Mouse (Mus musculus): Measurements from ENCODE around the gene Lima1. TPM values are rescaled to one million over a fixed set of nuclear protein-coding genes. Genes with fewer than 3 reads are reported as not detected.

Lima1 gene
- total RNA-seq, 1 experiment: 69.9 TPM

- Histone ChIP-seq H3K36me3 (ENCODE audit: control insufficient read depth, insufficient read depth, low read length, poor library complexity, severe bottlenecking) (peaks cover 12% of the 10 kb centered on the region; the same call in 1 of the 2 replicates), H3K4me3 (ENCODE audit: insufficient read depth in 1 of 2, low read depth in 1 of 2, low read length in 2 of 2, poor library complexity in 1 of 2, severe bottlenecking in 1 of 2) (no peak overlapping the region), H3K4me1 (ENCODE audit: control insufficient read depth in 2 of 2, insufficient read depth in 2 of 2, low read length in 2 of 2, poor library complexity in 1 of 2) (peaks cover 0 to 7% of the 10 kb centered on the region in 2 experiments; a peak in 2 of 4 replicates), H3K9ac (ENCODE audit: insufficient read depth, low read depth, low read length, poor library complexity, severe bottlenecking) (no peak overlapping the region), H3K9me3 (ENCODE audit: control insufficient read depth, insufficient read depth, low read depth, low read length) (no peaks in the 10 kb centered on the region), H3K27ac (ENCODE audit: insufficient read depth, low read depth, low read length, poor library complexity, severe bottlenecking) (no peak overlapping the region)
- in situ Hi-C loops (cut with MboI; ENCODE audit: low sequenced_read_pairs in 2 of 2, unreplicated experiment in 2 of 2): no loop called here
- DNase-seq (ENCODE audit: low read depth, low spot score): no peak
- TF ChIP-seq ZNF384 (IDR thresholded peaks at IDR 0.05; ENCODE audit: low read depth, low read length) (no peak), MAFK (IDR thresholded peaks at IDR 0.05; ENCODE audit: insufficient read depth, low read depth, low read length) (no peak), CHD2 (IDR thresholded peaks at IDR 0.05; ENCODE audit: low read depth, low read length) (no peak), HCFC1 (IDR thresholded peaks at IDR 0.05; ENCODE audit: borderline replicate concordance, insufficient read depth, low read length) (no peak), ZC3H11A (IDR thresholded peaks at IDR 0.05; ENCODE audit: borderline replicate concordance, low read depth, low read length) (no peak)
Observed at GRCm38 (mm10) chr15:99861955-99862354, 13.3 kb downstream of the Lima1 start.

- H3K36me3 ChIP-seq (ENCODE audit: control insufficient read depth, insufficient read depth, low read length, poor library complexity, severe bottlenecking): peaks cover 11% of the 10 kb centered on the region; the same call in 1 of the 2 replicates
- no peak for DNase-seq (ENCODE audit: low read depth, low spot score)
- no peaks in the 10 kb centered on the region for H3K9me3 ChIP-seq (ENCODE audit: control insufficient read depth, insufficient read depth, low read depth, low read length)
- H3K27ac ChIP-seq (ENCODE audit: insufficient read depth, low read depth, low read length, poor library complexity, severe bottlenecking): no peak overlapping the region
- TF ChIP-seq MAFK (IDR thresholded peaks at IDR 0.05; ENCODE audit: insufficient read depth, low read depth, low read length) (no peak), CHD2 (IDR thresholded peaks at IDR 0.05; ENCODE audit: low read depth, low read length) (no peak), ZC3H11A (IDR thresholded peaks at IDR 0.05; ENCODE audit: borderline replicate concordance, low read depth, low read length) (no peak), ZNF384 (IDR thresholded peaks at IDR 0.05; ENCODE audit: low read depth, low read length) (no peak), HCFC1 (IDR thresholded peaks at IDR 0.05; ENCODE audit: borderline replicate concordance, insufficient read depth, low read length) (no peak)
- no peak overlapping the region for H3K9ac ChIP-seq (ENCODE audit: insufficient read depth, low read depth, low read length, poor library complexity, severe bottlenecking)
- in situ Hi-C loops (cut with MboI; ENCODE audit: low sequenced_read_pairs in 2 of 2, unreplicated experiment in 2 of 2): no loop called here
- H3K4me1 ChIP-seq (ENCODE audit: control insufficient read depth in 2 of 2, insufficient read depth in 2 of 2, low read length in 2 of 2, poor library complexity in 1 of 2): peaks cover 0 to 6% of the 10 kb centered on the region in 2 experiments; a peak in 2 of 4 replicates
- H3K4me3 ChIP-seq (ENCODE audit: insufficient read depth in 1 of 2, low read depth in 1 of 2, low read length in 2 of 2, poor library complexity in 1 of 2, severe bottlenecking in 1 of 2): no peak overlapping the region
Observed at GRCm38 (mm10) chr15:99861536-99861935, 13.7 kb downstream of the Lima1 start.

GRCm38 (mm10) chr15:99859644-99860392 is 15.4 kb downstream of the Lima1 start:
- in situ Hi-C loops (cut with MboI; ENCODE audit: low sequenced_read_pairs in 2 of 2, unreplicated experiment in 2 of 2): no loop called here
- no peak for TF ChIP-seq ZC3H11A (IDR thresholded peaks at IDR 0.05; ENCODE audit: borderline replicate concordance, low read depth, low read length)
- no peak for TF ChIP-seq HCFC1 (IDR thresholded peaks at IDR 0.05; ENCODE audit: borderline replicate concordance, insufficient read depth, low read length)
- TF ChIP-seq CHD2 (IDR thresholded peaks at IDR 0.05; ENCODE audit: low read depth, low read length): no peak
- no peak for TF ChIP-seq MAFK (IDR thresholded peaks at IDR 0.05; ENCODE audit: insufficient read depth, low read depth, low read length)
- TF ChIP-seq ZNF384 (IDR thresholded peaks at IDR 0.05; ENCODE audit: low read depth, low read length): no peak
- Histone ChIP-seq H3K9ac (ENCODE audit: insufficient read depth, low read depth, low read length, poor library complexity, severe bottlenecking) (no peak overlapping the region), H3K4me3 (ENCODE audit: insufficient read depth in 1 of 2, low read depth in 1 of 2, low read length in 2 of 2, poor library complexity in 1 of 2, severe bottlenecking in 1 of 2) (no peak overlapping the region), H3K27ac (ENCODE audit: insufficient read depth, low read depth, low read length, poor library complexity, severe bottlenecking) (no peak overlapping the region), H3K9me3 (ENCODE audit: control insufficient read depth, insufficient read depth, low read depth, low read length) (no peaks in the 10 kb centered on the region), H3K36me3 (ENCODE audit: control insufficient read depth, insufficient read depth, low read length, poor library complexity, severe bottlenecking) (peaks cover 10% of the 10 kb centered on the region; the same call in 1 of the 2 replicates), H3K4me1 (ENCODE audit: control insufficient read depth in 2 of 2, insufficient read depth in 2 of 2, low read length in 2 of 2, poor library complexity in 1 of 2) (peaks cover 0 to 3% of the 10 kb centered on the region in 2 experiments; a peak in 1 of 4 replicates)
- no peak for DNase-seq (ENCODE audit: low read depth, low spot score)

GRCm38 (mm10) chr15:99857479-99857878 is 17.8 kb downstream of the Lima1 start:
- peaks cover 5% of the 10 kb centered on the region; the same call in 1 of the 2 replicates for H3K36me3 ChIP-seq (ENCODE audit: control insufficient read depth, insufficient read depth, low read length, poor library complexity, severe bottlenecking)
- H3K4me1 ChIP-seq (ENCODE audit: control insufficient read depth in 2 of 2, insufficient read depth in 2 of 2, low read length in 2 of 2, poor library complexity in 1 of 2): no peaks in the 10 kb centered on the region
- H3K4me3 ChIP-seq (ENCODE audit: insufficient read depth in 1 of 2, low read depth in 1 of 2, low read length in 2 of 2, poor library complexity in 1 of 2, severe bottlenecking in 1 of 2): no peak overlapping the region
- TF ChIP-seq HCFC1 (IDR thresholded peaks at IDR 0.05; ENCODE audit: borderline replicate concordance, insufficient read depth, low read length) (no peak), CHD2 (IDR thresholded peaks at IDR 0.05; ENCODE audit: low read depth, low read length) (no peak), MAFK (IDR thresholded peaks at IDR 0.05; ENCODE audit: insufficient read depth, low read depth, low read length) (no peak), ZNF384 (IDR thresholded peaks at IDR 0.05; ENCODE audit: low read depth, low read length) (no peak), ZC3H11A (IDR thresholded peaks at IDR 0.05; ENCODE audit: borderline replicate concordance, low read depth, low read length) (no peak)
- H3K9me3 ChIP-seq (ENCODE audit: control insufficient read depth, insufficient read depth, low read depth, low read length): no peaks in the 10 kb centered on the region
- DNase-seq (ENCODE audit: low read depth, low spot score): peak; percentile 59
- no peak overlapping the region for H3K27ac ChIP-seq (ENCODE audit: insufficient read depth, low read depth, low read length, poor library complexity, severe bottlenecking)
- in situ Hi-C loops (cut with MboI; ENCODE audit: low sequenced_read_pairs in 2 of 2, unreplicated experiment in 2 of 2): no loop called here
- H3K9ac ChIP-seq (ENCODE audit: insufficient read depth, low read depth, low read length, poor library complexity, severe bottlenecking): no peak overlapping the region; the same call in 1 of the 2 replicates
